Mouse (Mus musculus): ENCODE results near the gene Gde1. TPM values are rescaled to one million over a fixed set of nuclear protein-coding genes. Genes with fewer than 3 reads are reported as not detected.

Gde1 gene
- 10 to 100 TPM; 35.4 to 67.8 TPM for polyA plus RNA-seq (2012; fragmentation: generic; extraction: Trizol)

GRCm38 (mm10) chr7:118705101-118705961 is at the start of gene Gde1:
TSS of gene Gde1 (minus strand) at chr7:118705778.

DNA sequence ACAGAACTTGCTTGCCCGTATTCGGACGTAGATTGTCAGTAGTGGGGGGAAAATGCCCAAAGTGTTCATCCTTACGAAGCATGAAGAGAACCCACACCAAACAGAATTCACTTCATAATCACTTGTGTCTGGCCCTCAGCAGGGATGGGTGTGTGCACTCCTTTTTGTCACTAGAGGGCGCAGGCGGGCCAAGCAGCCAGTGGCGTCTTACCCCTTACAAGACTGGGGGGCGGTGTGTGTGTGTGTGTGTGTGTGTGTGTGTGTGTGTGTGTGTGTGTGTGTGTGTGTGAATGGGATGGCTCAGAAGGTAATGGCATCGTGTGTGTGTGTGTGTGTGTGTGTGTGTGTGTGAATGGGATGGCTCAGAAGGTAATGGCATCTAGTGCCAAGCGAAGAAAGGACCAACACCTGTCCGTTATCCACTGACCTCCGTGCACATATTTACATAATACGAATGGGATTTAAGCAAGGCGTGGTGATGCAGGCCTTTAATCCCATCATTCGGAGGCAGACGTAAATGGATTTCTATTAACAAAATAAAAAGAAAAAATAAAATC is 34.5 kb upstream of the Gde1 start, which contains the start of gene Vps35l:
Gene Vps35l, plus strand, starts transcription at position 252 of the 557 bp plus-strand sequence.

GRCm38 (mm10) chr7:118712228-118713173 is 6.9 kb upstream of the Gde1 start, which contains the start of gene Ccp110:
TSS of gene Ccp110 (plus strand) at chr7:118712552.

Other genes with a start within 250 kb of the Gde1 start
- gene Itpripl2, start 213.8 kb downstream of the Gde1 start, polyA plus RNA-seq (2012; fragmentation: generic; extraction: Trizol) = 10 to 100 TPM in 1 of 2 experiments, 1 to 10 TPM in 1; 3.0 to 13.7 TPM
- 10 to 100 TPM; 25.2 to 49.3 TPM for gene Coq7, start 172.4 kb downstream of the Gde1 start, polyA plus RNA-seq (2012; fragmentation: generic; extraction: Trizol)
- not detected for gene Tmc7, start 121.0 kb downstream of the Gde1 start, polyA plus RNA-seq (2012; fragmentation: generic; extraction: Trizol)
- gene Tmc5, start 108.5 kb downstream of the Gde1 start, polyA plus RNA-seq (2012; fragmentation: generic; extraction: Trizol) = not detected
- gene Ccp110, start 6.8 kb upstream of the Gde1 start, polyA plus RNA-seq (2012; fragmentation: generic; extraction: Trizol) = 1 to 10 TPM in 1 of 2 experiments, under 1 TPM in 1; 0.19 to 1.3 TPM
- 10 to 100 TPM; 24.6 to 48.7 TPM for gene Vps35l, start 34.4 kb upstream of the Gde1 start, polyA plus RNA-seq (2012; fragmentation: generic; extraction: Trizol)
- gene Iqck, start 150.0 kb upstream of the Gde1 start, polyA plus RNA-seq (2012; fragmentation: generic; extraction: Trizol) = 1 to 10 TPM; 1.3 to 2.0 TPM
- gene Knop1, start 150.5 kb upstream of the Gde1 start, polyA plus RNA-seq (2012; fragmentation: generic; extraction: Trizol) = 10 to 100 TPM; 13.0 to 13.5 TPM